Mouse (Mus musculus): Measurements from ENCODE around the gene Cfap58.

The Cfap58 gene

DNA sequence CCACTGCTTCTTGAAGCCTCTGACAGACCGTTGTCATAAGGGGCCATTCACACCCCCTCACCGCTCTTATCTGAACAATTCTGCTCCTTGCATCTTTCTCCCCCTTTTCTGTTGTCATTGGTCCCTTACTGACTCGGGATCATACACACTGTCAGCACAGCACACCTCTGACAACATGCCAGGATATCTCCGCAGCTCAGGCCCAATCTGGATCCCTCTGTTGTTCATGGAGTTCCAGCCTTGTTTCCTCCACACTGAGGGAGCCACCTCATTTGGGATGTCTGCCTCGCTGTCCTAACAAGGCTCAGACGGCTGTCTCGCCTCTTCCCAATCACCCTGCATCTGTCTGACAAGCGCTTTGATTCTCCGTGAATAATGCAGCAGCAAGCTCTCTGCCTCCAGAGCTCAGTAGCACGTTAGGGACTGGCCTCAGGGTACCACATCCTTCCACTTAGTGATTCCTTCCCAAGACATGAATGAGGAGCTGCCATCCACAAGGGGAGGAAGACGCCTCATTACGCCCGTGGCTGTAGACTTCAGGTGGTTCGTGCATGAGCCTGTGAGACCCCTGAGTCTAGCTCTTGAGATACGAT, 40.7 kb downstream of the Cfap58 start:
- DNase-seq (ENCODE audit: low spot score in 2 of 2) = no peak

DNA sequence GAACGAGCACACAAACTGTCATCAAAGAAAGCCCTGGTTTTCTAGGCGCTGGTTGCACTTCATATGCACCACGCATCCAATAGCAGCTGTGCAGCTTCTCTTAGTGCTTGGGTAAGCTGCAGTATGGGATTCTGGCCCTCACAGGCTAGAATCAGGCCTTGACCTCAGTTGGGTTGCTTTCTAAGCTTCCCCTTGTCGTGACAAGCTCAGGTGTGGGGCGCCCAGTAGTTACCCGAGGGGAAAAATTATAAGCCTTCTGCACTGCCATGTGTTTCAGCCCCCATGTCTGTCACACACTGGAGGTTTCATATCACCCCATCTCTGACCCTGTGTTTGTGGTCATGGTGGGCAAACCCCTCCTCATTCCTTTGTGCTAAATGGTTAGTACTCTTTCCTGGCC, 42.0 kb downstream of the Cfap58 start:
- DNase-seq (ENCODE audit: low spot score in 2 of 2) = no peak

DNA sequence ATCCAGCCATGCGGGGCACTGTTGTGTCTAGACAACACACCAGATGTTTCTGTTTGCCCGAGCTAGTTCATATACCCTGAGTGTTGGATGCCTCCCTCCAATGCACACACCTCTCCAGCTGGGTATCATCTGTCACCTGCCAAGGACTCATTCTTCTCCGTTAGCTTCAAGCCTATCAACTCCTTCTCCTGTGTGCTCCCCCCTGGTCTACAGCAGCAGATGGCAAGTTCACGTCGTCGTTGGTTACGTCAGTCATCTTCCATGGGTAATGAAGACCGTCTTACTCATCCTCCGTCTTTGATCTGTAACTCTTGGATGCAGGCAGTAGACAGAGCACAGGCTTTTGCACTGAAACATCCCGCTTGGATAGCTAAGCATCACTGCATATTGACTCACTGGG, 42.8 kb downstream of the Cfap58 start:
- no peak for DNase-seq (ENCODE audit: low spot score in 2 of 2)

DNA sequence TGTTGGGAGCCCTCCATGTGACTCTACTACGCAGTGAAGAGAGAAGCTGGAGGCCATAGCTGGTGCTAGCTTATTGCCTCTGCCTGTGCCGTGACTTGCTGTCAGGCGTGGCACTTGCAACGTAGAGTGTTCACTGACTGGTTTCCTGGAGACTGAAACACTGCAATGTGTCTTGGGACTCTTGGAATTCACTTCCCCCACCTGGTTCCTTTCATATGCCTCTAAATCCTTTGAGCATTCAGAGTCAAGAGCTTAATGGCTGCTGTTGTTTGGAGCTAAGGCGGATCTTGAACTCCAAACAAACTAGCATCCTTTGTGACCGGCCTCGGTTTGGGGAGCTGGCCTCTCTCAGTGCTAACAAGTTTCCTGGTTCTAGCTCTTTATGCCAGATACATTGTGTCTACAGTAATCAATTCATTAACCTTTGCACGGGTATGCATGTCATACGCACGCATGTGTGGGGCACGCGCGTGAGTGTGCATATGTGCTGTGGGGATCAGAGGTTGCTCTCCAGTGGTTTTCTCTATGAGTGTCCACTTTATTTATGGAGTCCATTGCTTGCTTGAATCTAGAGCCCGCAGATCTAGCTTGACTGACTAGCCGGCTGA, 48.2 kb downstream of the Cfap58 start:
- DNase-seq (ENCODE audit: low spot score in 2 of 2) = no peak

DNA sequence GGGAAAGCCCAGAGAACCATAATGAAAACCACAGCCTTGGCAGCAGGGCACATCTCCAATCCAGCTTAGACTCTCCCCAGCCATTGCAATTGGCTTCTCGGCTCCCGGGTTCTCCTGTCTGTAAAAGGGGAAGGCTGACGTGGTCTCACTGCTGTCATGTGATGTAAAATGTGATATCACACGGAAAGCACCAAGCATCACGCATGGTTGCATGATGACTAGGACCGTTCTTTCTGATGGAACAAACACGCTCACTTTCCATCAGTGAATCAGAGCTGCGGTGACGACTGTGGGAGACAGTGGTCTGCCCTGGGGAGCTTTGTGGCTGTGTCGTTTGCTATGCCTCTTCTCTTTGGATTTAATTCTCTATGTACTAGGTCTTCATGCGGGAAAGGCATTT, 50.5 kb downstream of the Cfap58 start:
- no peak for DNase-seq (ENCODE audit: low spot score in 2 of 2)

DNA sequence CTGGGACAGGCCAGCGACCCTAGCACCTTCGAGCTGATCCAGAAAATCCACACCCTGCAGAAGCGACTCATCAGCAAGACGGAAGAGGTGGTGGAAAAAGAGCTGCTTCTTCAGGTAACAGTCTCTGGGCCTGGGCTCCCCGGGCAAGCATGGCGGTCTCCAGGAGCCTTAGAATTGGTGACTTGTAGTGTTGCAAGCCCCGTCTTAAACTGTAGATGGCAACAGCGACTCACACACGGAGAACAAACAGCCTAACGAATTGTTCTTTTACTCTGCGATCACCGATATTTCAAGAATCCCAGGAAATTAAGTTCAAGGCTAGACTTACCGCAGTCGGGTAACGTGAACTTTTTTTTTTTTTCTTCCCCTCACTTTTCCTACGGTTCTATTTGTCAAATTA, 51.0 kb downstream of the Cfap58 start:
- no peak for DNase-seq (ENCODE audit: low spot score in 2 of 2)

DNA sequence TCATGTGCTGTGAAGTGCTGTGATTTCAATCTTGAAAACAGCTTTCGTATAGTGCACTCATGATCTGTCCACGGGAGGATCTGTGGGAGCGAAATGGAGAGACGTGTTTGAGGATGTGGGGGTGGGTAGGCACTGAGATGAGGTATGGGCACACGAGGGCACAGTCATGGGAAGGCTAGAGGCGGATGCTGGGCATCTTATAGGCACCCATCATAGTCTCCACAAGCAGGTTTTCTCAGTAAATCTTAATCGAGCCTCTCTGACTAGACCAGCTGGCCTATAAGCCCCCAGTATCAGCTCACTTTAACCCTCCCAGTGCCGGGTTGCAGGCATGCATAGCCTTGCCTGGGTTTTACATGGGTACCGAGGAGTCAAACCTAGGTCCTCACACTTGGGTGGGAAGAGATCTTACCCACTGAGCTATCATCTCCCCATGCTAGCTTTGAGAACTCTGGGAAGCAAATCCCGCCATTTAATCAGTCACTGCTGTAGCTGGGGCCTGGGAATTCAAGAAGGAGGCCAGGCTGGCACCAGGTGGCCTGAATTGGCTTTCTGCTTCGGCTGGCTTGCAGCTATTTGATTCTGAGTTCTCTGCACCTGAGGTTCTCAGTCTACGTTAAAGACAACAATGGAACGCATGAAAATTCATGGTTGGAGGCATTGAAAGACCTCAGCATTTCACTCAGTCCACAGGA, 51.6 kb downstream of the Cfap58 start:
- no peak for DNase-seq (ENCODE audit: low spot score in 2 of 2)

DNA sequence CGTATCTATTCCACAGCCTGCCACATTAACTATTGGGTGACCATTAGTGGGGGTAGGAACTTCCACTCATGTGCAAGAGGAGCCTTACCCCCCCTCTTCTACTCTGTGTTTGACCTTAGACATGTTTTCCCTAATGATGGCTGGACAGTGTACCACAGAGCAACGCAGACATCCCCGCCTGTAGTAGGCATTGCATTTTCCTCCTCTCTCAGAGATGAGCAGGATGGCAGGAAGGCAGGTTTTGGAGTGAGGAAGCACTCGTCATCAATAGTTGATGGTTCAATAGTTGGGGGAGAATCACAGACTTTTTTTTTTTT, 52.1 kb downstream of the Cfap58 start:
- DNase-seq (ENCODE audit: low spot score in 2 of 2) = no peak

DNA sequence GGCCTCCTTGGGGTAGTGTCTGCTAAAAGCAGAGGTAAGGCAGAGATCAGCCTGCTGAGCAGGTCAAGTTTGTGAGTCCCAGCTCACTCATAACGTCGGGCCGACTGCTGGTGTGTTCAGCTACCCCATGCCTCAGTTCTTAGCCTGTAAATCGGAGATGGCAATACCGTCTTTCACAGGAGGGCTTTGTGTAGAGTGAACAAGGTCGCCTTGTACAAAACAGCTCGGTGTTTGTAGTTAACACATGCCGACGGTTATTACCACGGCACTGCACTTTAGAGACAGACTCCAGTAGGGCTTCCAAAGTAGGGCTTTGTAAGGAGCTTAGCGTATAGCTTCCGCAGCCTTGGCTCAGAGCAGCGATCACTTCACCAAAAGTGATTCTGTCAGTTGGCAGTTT, 63.8 kb downstream of the Cfap58 start:
- DNase-seq (ENCODE audit: low spot score in 2 of 2) = no peak

DNA sequence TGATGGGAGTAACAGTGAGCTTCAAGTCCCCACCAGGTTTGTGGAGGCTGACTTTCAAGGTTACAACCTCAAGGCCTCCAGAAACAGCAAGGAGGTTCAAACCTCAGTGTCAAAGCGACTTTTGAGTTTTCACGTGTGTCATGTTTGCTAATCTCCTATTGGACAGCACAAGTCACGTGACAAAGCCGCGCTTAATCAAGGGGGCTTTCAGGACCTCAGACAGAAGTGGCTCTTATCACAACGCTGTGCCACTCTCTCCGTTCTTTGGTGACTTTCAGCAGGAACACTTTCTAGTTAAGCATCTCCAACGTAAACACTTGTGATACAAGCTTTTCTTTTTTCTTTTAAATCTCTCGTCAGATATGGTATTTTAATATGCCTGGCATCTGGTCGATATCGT, 64.3 kb downstream of the Cfap58 start:
- no peak for DNase-seq (ENCODE audit: low spot score in 2 of 2)

DNA sequence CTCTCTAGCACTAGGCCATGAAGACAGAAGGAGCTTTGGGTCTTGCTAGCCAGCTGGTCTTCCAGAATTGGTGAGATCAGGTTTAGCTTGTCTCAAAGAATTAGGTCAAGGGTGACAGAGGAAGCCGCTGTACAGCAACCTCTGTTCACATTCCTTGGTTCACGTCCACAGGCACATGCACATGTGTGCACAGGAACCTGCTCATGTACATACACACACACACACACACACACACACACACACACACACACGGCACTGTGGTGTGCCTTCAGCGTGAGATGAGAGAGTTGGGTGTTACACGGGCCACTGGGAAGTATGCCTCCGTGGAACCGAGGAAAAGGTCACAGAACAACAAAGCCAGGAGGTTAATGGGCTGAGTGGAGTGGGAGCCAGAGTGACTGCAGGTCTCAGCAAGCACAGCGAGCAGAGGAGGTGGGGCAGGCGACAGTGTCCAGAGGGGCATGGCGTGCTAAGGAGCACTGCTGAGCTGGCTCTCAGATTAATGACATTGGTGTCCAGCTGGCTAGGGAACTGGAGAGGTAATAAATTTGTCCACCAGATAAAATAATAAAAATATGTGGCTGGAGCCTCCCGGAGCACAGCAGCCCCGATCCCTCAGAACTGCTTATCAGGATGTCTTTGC, 71.4 kb downstream of the Cfap58 start:
- DNase-seq (ENCODE audit: low spot score in 2 of 2) = no peak

DNA sequence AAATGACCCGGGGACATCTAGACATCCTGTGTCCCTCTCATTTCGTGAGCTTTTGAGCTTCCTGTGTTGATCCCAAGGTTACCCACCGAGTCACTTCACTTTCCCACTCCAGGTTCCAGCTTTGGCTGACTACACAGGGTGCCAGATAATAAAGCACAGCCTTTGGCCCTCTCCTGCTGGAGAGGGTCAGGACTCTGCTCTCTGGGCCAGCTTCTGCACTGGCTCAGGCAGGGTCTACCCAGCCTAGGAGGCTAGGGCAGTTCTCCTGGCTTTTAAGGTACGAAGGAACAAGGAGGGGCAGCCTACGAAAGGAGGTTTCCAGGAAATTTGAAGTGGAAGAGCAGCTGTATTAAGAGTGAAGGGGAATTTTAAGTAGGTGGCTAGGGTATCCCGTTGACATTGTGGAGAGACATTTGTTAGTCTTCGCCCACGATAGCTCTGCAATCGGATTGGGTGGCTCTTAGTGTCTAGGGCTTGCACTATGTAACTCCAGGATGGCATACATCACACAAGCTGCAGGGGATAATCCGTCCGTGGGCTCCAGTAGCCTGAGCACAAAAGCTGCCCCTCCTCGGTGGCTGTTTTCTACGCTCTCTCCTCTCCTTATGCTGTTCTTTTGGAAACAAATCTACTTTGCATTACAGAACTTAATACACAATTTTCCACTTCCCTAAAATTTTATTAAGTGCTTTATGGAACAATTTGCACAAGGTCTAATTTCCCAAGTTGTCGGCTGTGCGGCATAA, 72.3 kb downstream of the Cfap58 start:
- DNase-seq (ENCODE audit: low spot score in 2 of 2) = no peak

DNA sequence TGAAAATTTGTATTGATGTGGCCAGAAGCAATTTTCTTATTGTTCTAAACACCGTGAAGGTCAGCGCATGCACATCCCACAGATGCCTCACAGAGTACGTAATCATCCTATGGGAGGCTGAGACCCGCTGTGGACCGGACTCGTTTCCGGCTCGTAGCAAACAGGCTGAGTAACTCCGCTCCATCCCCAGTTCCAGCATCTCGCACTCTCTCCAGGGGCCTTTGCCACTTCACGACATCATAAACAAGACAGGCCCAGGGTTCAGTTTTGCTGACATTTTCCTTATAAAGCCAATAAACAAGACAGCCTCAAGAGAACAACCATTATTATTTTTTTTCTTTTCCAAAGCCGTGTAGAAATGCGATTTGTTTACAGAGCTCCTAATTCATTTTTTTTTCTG, 82.6 kb downstream of the Cfap58 start:
- no peak for DNase-seq (ENCODE audit: low spot score in 2 of 2)

DNA sequence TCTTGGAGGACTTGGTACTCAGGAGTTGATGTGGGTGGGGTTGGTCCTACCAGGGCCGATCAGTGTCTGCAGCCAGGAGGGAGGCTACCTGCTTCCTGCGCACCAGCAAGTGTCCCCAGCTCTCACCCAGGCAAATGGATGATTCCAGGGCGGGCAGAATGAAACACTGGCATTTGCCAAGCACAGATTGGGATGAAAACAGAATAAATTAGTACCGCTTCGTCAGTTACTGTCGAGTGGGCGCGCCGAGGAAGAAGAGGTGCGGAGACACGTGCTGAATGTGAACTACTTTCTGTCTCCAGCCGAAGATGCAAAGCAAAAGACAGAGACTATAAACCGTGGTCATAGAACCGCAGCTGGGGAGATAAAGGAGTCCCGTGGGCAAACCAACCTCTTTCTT, 84.0 kb downstream of the Cfap58 start:
- no peak for DNase-seq (ENCODE audit: low spot score in 2 of 2)

DNA sequence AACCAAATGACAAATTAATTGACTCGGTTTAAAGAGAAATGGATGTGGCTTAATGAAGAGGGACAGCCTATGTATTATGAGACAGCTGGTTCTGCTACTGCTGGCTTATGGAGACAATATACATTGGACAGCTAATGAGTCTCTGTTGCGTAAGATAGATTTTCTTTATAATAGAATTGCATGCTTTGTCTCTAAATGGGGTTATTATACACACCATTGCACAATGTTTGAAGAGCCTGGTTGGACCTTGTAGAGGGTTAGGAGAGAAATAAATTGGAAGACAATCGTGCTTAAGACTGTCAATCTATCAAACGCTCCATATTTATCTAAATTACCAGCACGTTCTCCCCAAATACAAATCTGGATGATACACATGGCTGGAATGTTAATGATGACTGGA, 85.3 kb downstream of the Cfap58 start:
- DNase-seq (ENCODE audit: low spot score in 2 of 2) = no peak

DNA sequence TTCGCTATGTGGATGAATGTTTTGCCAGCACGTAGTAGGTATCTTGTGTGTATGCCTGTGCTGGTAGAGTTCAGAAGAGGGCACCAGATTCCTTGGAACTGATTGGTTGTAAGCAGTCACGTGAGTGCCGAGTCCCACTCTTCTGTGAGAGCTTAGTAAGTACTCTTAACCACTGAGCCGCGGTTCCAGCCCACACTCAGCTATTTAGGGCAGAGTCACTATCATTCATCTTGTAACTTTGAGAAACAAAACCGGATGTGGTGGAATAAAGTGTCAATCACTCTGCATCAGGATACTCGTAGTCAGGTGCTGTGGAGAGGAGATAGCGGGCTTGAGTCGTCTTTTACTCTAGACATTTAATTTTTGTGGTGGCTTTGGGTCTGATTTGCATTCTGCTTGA, 86.3 kb downstream of the Cfap58 start:
- DNase-seq (ENCODE audit: low spot score in 2 of 2) = no peak

DNA sequence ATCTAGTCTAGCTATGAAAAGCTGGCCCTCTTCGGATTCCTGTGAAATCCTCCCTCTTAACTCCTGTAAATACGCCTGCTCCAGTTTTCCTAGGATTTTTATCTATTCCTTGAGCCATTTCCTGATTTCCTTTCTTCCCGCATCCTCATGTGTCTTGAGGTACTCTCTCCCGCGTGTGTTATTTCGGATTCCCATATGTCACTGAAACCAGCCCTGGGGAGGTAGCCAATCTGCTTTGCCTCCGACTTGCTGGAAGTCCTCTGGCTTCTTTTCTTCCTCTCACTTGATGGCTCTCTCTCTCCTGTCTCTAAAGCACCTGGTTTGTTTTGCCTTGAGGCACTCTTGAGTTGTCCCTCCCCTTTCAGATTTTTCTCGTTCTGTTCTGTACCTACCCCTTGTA, 87.9 kb downstream of the Cfap58 start:
- no peak for DNase-seq (ENCODE audit: low spot score in 2 of 2)

DNA sequence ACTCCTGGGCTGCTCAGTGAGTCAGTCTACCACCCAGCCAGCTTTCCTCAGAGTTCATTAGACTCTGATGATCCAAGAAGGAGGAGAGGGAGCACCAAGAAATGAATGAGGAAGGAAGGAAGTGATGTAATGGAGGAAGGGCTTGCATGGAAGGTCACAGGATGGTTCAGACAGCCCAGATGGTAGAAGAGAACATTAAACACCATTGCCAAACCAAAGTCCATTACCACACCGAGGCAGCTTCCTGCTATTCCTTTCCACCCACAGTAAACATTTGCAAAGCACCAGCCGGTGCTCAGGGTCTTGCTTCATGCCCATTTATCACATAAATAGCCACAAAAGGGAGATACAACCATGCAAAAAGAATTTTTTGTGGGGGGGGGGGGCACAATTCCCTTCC, 89.4 kb downstream of the Cfap58 start:
- no peak for DNase-seq (ENCODE audit: low spot score in 2 of 2)

DNA sequence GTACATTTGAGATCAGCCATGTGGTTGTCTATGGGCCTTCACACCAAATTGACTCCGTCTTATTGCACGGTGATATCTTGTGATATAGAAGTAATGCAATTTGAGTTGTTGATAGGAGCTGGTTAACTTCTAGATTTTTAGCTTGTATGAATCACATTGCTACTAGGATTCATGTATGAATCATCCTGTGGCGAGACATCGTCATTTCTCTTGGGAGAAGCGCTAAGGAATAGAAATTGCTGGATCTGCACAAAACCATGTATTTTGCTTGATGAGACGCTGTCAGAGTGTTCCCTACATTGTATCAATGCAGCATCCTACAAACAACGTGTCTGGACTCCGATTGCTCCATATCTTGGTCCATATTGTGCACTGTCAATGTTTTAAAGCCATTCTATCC, 102.1 kb downstream of the Cfap58 start:
- DNase-seq (ENCODE audit: low spot score in 2 of 2) = no peak

DNA sequence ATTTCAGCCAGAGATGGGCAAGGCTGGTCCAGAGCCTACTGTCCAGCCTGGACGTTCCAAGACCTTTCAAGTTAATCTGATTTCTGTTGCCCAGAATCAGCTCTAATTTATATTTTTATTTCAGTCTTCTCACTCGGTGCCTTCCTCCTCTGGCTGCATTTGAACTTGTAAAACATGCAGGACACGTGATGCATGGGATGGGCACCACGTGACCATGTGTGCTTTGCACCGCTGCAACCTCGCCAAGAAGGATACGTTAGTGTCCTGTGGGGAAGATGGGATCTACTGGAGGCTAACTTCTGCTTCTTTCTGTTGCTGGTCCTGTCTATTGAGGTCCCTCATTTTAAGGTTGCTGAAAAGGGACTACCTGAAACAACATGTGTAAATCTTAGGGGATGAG, 109.8 kb downstream of the Cfap58 start:
- no peak for DNase-seq (ENCODE audit: low spot score in 2 of 2)

DNA sequence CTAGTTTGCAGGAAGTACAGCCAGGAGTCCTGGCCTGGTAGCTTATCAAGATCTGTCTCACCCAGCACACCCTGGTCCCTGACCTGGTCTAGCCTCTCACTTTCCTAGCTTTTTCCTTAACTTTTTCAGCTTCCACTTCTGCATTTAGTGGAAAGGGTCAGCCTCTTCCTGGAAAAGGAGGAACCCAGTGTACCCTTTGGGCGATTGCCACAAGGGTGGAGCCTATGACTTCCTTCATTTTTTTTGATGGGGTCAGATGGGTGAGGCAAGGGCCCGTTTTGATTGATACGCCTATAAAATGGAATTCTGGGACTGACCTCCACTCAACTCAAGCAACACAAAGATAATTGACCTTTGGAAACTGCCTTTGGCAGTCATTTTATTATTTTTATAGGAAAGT, 111.9 kb downstream of the Cfap58 start:
- DNase-seq (ENCODE audit: low spot score in 2 of 2) = no peak

DNA sequence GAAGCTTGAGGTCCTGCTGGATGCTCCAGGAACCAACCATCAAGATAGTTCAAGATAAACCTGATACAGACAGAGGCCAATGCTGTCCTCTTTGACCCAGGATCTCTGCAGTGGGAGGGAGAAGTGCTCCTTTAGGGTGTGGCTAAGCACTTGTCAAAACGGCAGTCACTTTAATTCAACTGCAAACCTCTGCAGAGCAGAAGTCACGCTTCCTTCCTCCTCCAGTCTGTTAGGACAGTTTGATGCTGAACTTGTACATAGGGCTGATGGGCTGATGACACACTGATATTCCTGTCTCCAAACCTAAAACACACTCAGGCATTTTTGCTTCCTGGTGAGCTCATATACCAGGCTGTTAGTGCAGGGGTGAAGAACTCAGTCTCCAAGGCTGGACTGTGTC, 125.8 kb downstream of the Cfap58 start:
- DNase-seq (ENCODE audit: low spot score in 2 of 2) = no peak

DNA sequence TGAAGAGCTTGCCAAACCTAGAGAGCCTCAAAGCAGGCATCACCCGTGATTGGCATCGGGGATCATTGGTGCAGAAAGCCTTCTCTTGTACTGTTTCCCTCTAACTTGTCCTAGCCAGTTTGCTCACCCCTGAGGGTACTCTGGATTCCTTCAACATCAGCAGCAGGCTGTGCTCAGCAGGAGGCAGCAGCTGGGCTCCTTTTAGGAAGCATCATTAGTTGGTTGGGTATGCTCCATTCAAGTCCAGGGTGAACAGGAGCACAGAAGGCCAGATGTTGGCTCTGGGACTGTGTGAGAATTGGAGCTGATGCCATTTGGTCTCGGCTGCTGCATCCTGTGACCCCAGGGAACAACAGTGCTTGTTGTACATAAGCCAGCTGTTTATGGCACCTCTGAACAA, 142.2 kb downstream of the Cfap58 start:
- no peak for DNase-seq (ENCODE audit: low spot score in 2 of 2)
